Mouse (Mus musculus) G1E (cell line): ENCODE data around the gene Pkd2l1.

Experiments
- CTCF ChIP-seq: IDR thresholded peaks from 2 replicates; pipeline ENCODE4 v1.5.1; 2012; ENCODE audit warnings: low read depth, low read length, inconsistent platforms, mixed read lengths
- GATA1 ChIP-seq: IDR thresholded peaks from 2 replicates; pipeline ENCODE4 v1.6.1; 2012; ENCODE audit warnings: borderline replicate concordance, low read length, inconsistent platforms, mixed read lengths
- GATA2 ChIP-seq: IDR thresholded peaks from 2 replicates; pipeline ENCODE4 v1.6.1; 2012; ENCODE audit warnings: low read depth, low read length, inconsistent platforms, borderline replicate concordance
- TAL1 ChIP-seq: conservative IDR thresholded peaks from 2 replicates; pipeline ENCODE4 v1.6.1; 2012; ENCODE audit warnings: low read depth, low read length, inconsistent platforms, mixed read lengths

- TF ChIP-seq CTCF, result no peak
- no peak for TF ChIP-seq GATA1
- no peak for TF ChIP-seq GATA2
- TF ChIP-seq TAL1, result no peak
Measured at GRCm38 (mm10) chr19:44104393-44104792, 87.8 kb downstream of the Pkd2l1 start.
